Mouse (Mus musculus) embryonic stem cell, embryonic (primary cell): Measurements from ENCODE around the gene Ptgis.

Experiments used
- CTCF ChIA-PET, 4 experiments: fragments of 300-600 bp in 2 of 4; fragments of 350-600 bp in 2 of 4; sonication (Branson Sonifier 250); formaldehyde crosslinking; loops; one replicate each; lab custom pipeline; 2022; ENCODE audit warnings: inconsistent platforms in 2 of 4; lab: Charles Lee
- POLR2A ChIA-PET, 4 experiments: fragments of 300-600 bp in 2 of 4; fragments of 350-600 bp in 2 of 4; sonication (Branson Sonifier 250); formaldehyde crosslinking; loops; one replicate each; lab custom pipeline; 2022; ENCODE audit warnings: antibody characterized with exemption in 4 of 4, inconsistent platforms in 1 of 4; lab: Charles Lee

Gene Ptgis

DNA sequence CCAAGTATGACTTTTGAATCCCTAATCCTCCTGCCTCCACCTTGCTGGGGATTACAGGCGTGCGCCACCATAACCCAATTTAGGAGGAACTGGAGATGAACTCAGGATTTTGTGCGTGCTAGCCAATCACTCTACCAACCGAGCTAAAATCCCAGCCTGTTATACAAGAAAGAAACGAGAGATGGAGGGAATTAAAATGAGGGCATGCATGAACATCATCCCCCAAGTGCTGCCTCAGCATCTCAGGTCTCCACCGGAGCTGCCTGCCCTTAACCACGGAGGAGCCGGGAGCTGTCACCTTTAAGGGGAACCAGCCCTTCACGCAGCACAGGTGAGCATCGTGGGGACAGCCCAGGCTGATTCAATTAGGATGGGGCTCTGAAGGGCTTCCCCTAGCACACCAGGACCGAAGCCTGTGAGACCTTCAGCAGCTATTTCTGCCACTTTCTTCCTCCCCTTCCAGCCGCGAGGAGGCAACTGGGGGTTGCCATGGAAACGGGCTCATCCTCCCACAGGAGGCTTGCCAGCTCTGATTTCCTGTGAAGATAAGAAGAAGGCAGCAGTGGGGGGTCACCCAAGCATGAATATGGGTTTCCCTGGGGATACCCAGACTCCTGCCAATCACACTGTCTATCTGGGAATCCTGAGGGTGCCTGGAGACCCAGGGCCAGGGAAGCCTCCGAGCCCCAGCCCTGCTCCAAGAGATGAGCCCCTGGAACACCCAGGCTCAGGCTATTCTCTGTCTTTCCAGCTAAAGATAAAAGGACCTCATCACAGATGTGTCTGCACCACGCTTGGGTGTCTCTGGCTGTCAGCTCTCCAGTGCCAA lies 38.7 kb downstream of the Ptgis start:
- POLR2A ChIA-PET, result interaction anchor here in 1 of 4 experiments (0.6 to 2.1 kb wide), 6 partner anchors 11 to 339 kb away, joined by 4 to 6 read pairs (median 4); partner anchors contain the start of gene Kcnb1

DNA sequence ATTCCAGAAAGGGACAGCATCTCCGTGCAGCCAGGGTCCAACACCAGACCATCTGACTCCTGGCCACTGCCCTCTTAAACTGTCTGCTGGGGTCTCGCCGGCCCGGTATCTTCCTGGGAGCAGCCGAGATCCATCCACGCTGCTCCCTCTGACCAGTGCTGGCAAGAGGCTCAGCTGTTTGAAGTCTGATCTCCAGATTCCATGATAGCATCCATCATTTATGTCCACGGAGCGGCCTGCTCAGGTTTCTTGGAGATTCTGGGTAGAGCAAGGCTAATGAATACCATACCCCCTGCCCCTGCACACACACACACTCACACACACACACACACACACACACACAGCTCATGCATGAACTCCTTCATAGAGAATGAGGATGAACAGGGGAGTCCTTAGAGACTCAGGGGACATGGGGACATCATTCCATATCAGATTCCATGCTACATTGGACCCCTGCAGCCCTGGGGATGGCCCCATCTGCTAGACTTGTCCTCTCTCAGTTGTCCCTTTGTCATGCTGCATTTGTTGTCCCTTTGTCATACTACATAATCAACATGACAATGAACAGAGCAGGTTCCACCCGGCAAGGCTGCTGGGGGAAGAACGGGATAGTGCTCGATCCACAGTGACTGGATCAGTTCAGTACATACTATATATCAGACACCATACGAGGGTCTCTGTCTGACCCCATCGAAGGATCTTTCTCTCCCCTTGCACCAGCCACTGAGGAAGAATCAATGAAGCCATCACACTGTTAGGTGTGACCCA lies 41.6 kb downstream of the Ptgis start:
- CTCF ChIA-PET, result interaction anchor here in 2 of 4 experiments (0.6 to 1.2 kb wide), 3 partner anchors 86 to 455 kb away, joined by 3 read pairs; no protein-coding TSS in a partner anchor
- POLR2A ChIA-PET, result interaction anchor here in 2 of 4 experiments (0.7 to 0.8 kb wide), 2 partner anchors 126 to 127 kb away, joined by 3 read pairs; no protein-coding TSS in a partner anchor

More for the DNA sequence above, 38.7 kb downstream of the Ptgis start:
- CTCF ChIA-PET, result interaction anchor here (0.6 to 2.9 kb wide), 7 partner anchors 9 to 1028 kb away, joined by 3 to 9 read pairs (median 4); no protein-coding TSS in a partner anchor

DNA sequence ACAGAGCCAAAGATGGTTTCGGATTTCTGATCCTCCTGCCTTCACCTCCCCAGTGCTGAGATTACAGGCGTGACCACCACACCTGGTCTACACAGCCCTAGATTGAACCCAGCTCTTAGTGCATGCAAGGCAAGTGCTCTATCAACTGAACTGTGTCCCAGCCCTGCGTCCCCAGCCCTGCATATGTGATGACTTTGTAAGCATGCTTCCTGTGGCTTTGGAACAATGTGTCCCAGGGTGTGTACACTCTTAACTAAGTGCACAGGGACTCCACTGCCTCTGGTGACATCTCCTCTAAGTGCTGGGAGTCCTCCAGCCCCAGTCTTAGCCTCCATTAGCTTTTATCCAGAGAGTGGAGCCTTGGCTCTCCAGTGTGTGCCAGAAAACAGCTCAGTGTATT lies 47.0 kb downstream of the Ptgis start:
- POLR2A ChIA-PET, result interaction anchor here in 2 of 4 experiments (0.6 to 1.5 kb wide), 3 partner anchors 121 to 341 kb away, joined by 3 to 4 read pairs (median 3); no protein-coding TSS in a partner anchor
- CTCF ChIA-PET, result interaction anchor here in 2 of 4 experiments (0.5 to 1.0 kb wide), 2 partner anchors 10 to 235 kb away, joined by 3 to 9 read pairs; no protein-coding TSS in a partner anchor

DNA sequence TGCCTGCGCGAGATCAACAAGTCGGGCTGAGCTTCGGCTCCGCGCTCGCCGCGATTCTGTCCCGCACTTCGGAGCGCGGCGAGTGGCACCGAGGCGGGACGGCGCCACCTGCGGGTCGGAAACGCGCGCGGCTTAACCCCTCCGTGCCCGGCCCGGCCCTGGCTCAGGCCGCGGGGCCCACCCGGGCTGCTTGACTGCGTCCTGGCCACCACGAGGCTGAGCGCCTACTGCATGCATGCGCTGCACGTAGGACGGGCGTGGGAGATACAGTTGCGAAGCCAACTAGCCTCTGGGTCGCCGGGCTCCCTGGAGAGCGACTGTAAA lies 50.4 kb downstream of the Ptgis start, which contains the start of gene Kcnb1:
Gene Kcnb1, minus strand, starts transcription at position 80 of the 324 bp plus-strand sequence.
- ChIA-PET CTCF (interaction anchor here in 3 of 4 experiments (0.6 to 1.9 kb wide), 11 partner anchors 21 to 118 kb away, joined by 3 to 18 read pairs (median 3); no protein-coding TSS in a partner anchor), POLR2A (interaction anchor here in 3 of 4 experiments (1.1 to 1.9 kb wide), 8 partner anchors 12 to 127 kb away, joined by 3 to 10 read pairs (median 4); partner anchors contain the start of gene Znfx1 (in 2 of the 3))

DNA sequence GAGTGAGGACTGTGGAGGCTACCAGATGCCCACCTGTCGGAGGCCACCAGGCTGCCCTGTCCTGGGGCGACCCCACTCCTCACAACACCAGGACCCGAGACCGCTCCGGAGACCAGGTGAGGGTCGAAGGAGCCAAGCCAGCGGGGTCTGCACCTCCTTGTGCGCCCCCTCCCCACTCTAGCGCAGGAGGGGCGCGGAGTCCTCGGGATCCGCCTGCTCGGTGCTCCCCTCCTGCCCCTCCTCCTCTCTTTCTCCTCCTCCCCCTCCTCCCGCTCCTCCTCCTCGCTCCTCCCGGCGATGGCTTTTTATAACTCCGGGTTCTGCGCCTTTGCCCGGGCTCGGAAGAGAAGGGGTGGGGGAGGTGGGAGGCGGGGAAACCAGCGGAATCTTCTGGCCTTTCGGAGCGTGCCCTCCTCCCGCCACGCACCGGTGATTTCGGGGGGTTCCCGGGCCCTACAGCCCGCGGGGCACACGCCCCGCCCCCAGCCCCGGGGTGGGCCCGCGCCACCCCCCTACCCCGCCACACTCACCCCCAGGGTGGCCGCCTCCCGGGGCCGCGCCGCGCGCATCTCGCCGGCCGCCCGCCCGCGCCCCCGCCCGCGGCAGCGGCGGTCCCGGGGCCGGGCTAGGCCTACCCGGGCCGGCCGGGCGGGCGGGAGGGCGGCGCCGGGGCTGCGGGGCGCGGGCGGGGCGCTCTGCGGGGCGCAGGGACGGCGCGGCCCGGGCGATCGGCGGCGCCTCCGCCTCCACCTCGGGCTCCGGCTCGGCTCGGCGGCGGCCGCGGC lies 50.9 kb downstream of the Ptgis start:
- ChIA-PET POLR2A (interaction anchor here in 3 of 4 experiments (1.1 to 1.9 kb wide), 5 partner anchors 12 to 127 kb away, joined by 3 to 10 read pairs (median 4); partner anchors contain the start of gene Znfx1 (in 2 of the 3)), CTCF (interaction anchor here in 2 of 4 experiments (0.6 to 1.9 kb wide), 8 partner anchors 21 to 118 kb away, joined by 3 to 18 read pairs (median 4); no protein-coding TSS in a partner anchor)

DNA sequence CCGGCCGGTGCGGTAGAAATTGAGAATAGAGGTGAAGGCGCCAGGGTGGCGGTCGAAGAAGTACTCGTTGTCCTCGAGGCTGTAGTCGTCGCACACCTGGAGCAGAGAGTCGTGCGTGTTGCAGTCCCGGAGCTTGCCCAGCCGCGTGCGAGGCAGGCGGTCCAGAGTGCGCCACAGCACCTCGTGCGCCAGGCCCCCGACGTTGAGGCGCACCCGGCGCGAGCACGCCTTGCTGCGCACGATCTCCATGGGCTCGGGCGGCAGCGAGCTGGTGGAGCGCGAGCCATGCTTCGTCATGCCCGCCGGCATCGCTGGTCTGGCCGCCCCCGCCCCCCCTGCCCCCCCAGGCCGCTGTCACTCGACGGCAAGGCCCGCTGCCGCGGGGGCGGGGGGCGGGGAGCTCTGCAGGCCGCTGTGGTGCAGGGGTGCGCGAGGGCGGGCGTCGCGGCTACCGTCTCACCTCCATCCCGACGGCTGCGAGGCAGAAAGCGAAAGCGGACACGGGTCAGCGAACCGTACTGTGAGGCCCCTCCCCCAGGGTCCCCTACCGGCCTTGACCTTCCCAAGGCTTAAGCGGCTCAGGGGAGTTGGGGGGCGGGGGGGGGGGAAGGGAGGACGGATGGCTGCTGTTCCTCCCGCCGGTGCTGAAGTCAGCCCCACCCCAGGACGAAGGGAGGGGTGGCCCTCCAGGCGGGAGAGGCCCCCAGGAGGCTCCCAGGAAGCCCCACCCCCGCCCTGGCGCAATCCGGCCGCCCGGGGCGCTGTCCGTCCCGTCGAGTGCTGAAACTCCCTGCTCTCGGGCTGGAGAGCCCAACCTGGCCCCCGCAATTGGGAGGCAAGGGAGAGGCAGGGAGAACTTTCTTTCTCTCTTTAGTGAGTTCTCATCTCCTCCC lies 51.8 kb downstream of the Ptgis start:
- CTCF ChIA-PET, result interaction anchor here in 2 of 4 experiments (1.1 to 1.3 kb wide), 2 partner anchors 20 to 116 kb away, joined by 3 to 4 read pairs; no protein-coding TSS in a partner anchor
- POLR2A ChIA-PET, result interaction anchor here in 3 of 4 experiments (0.6 to 1.7 kb wide), 11 partner anchors 8 to 128 kb away, joined by 3 to 4 read pairs (median 3); partner anchors contain the start of gene Znfx1 (in 1 of the 3)

DNA sequence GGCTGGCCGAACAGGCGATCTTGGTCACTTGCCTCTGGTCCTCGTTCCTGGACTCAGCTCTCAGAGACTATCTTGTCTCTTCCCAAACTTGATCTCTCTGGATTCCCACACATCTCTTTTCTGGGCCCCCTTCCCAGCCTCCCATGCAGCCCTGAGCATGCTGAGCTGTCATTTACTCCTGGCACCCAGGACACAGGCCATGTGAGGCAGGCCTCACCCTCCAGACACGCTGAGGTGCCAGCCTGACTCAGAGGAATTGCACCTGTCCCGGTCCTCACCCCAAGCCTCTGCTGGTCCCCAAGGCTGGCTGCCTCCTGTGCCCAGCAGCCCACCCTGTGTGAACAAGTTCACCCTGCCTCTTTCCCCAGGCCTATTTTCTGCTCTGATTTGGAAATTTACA lies 53.3 kb downstream of the Ptgis start:
- CTCF ChIA-PET, result interaction anchor here in 1 of 4 experiments (1.2 kb wide), 1 partner anchor 92 kb away, joined by 3 read pairs; no protein-coding TSS in a partner anchor
- POLR2A ChIA-PET, result interaction anchor here in 2 of 4 experiments (0.6 to 1.7 kb wide), 5 partner anchors 10 to 144 kb away, joined by 3 to 4 read pairs (median 4); no protein-coding TSS in a partner anchor

DNA sequence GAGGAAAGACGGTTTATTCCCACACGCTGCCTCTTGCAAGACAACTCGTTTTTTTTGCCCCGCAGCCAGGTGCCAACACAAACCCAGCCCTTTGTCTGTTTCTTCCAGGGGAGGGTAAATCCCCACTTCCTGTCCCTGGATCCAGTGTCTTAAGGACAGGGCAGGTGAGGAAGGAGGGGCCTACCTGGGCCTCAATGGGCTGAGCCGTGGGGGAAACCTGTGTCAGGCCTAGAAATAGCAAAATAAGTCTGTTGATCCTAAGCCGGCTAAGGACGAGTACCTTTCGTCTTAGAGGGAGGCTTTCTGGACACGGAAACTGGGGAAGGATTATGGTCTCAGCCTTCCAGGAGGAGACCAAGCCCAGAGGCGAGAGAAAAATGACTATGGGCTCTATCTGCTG lies 53.9 kb downstream of the Ptgis start:
- ChIA-PET POLR2A (interaction anchor here in 2 of 4 experiments (0.8 to 1.0 kb wide), 3 partner anchors 10 to 115 kb away, joined by 3 read pairs; no protein-coding TSS in a partner anchor), CTCF (interaction anchor here in 1 of 4 experiments (1.2 kb wide), 1 partner anchor 92 kb away, joined by 3 read pairs; no protein-coding TSS in a partner anchor)

DNA sequence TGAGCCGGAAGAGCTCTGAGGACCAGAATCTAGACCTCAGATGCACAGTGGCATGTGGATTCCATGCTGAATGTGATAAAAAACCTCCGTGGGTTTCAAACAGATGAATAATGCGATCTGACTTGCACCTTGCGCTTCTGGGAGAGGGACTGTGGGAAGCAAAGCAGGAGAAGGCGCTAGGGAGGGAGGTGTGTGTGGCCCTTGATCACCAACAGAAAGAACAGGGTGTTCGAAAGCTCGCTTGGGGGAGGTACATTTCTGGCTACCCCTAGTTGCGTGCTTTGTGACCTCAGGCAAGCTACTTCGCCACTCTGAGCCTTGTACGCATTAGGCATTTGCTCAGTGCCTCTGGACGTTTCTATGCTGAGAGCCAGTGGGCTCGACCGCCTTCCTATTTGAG lies 54.4 kb downstream of the Ptgis start:
- POLR2A ChIA-PET, result interaction anchor here in 2 of 4 experiments (0.8 to 1.0 kb wide), 2 partner anchors 10 to 114 kb away, joined by 3 read pairs; no protein-coding TSS in a partner anchor
- CTCF ChIA-PET, result interaction anchor here in 1 of 4 experiments (1.2 kb wide), 1 partner anchor 93 kb away, joined by 3 read pairs; no protein-coding TSS in a partner anchor

DNA sequence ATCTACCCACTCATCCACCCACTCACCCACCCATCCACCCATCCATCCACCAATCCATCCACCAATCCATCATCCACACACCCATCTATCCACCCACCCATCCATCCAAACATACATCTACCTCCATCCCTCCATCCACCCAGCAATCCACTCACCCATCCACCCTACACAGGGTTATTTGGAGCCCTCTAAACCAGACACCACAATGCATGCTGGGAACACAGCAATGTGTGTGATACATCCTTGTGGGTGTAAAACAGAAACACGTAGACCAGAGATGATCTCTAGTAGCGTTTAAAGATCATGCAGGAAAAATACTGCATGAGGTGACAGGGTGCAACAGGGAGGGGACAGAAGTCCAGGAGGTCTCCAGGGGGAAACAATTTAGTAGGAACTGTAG lies 55.0 kb downstream of the Ptgis start:
- ChIA-PET CTCF (no interaction called here), POLR2A (no interaction called here)

DNA sequence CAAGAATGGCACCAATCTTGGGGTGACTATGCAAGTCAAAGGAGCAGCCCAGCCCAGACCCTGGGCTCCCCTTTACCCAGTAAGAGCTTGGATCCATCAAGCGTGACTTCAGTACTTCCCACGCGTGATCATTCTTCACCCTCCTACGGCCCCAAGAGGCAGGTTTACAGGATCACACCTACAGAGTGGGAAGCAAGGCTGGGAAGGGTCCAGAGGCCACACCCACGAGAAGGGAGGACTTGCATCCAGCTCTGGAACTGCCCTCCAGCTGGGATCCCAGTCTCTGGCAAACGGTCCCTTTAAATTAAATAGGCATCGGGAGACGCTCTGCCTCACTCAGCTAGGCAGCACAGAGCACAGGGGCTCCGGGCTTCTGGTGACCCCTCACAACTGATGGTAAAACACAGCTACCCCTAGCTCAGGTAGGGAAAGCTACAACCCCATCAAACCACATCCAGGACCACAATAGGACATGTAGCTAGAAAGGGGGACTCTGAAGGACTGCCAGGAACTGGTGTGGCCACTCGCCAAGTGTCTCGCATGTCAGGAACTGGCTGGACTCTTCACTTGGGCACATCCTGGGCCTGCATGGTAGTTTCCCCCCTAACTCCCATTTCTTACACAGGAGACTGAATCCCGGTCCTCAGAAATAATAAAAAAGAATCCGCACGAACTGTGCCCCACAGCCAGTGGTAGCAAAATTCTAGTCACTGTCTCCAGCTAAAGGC lies 58.6 kb downstream of the Ptgis start:
- ChIA-PET POLR2A (interaction anchor here in 1 of 4 experiments (1.0 to 1.3 kb wide), 2 partner anchors 9 to 119 kb away, joined by 3 to 5 read pairs; partner anchors contain the start of gene Znfx1), CTCF (interaction anchor here in 1 of 4 experiments (0.7 kb wide), 1 partner anchor 127 kb away, joined by 4 read pairs; no protein-coding TSS in a partner anchor)

DNA sequence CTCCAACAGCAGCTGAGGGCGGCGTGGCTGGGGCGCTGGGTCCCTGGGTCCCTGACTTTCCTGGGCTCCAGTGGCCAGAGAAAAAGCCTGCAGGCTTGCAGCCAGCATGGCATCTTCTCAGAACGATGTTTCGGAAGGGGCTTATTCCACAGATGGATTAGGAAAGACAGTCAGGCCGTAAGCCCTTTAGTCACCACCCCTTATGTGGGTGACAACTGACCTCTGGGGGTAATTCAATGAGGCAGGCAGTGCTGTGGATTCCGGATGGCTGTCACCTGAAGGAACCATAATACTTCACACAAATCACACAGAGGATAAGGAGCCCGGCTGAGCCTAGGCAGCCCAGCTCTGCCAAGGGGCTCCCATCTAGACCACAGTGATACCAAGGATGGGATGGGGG lies 59.3 kb downstream of the Ptgis start:
- CTCF ChIA-PET, result interaction anchor here in 1 of 4 experiments (0.8 kb wide), 1 partner anchor 69 kb away, joined by 3 read pairs; no protein-coding TSS in a partner anchor
- POLR2A ChIA-PET, result interaction anchor here in 2 of 4 experiments (0.8 to 1.4 kb wide), 2 partner anchors 41 to 104 kb away, joined by 3 to 5 read pairs; no protein-coding TSS in a partner anchor

DNA sequence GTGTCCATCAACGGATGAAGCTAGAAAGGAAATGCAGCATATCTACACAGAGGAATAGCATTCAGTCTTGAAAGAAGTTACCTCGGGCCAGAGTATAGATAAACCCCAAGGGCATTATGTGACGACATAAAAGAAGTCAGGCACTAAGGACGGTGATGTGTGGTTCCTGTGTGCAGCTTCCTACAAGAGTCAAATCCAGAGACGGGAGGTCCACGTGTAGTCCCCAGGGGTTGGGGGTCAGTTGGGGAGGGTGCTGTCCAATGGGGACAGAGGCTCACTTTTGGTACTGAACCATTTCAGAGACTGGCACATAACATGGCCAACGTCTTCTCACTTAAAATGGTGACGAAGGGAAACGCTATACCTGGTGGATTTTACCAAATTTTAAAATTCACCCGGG lies 61.1 kb downstream of the Ptgis start:
- CTCF ChIA-PET, result interaction anchor here in 2 of 4 experiments (0.7 to 1.6 kb wide), 2 partner anchors 108 kb away, joined by 3 to 5 read pairs; no protein-coding TSS in a partner anchor
- POLR2A ChIA-PET, result interaction anchor here in 2 of 4 experiments (0.6 to 1.4 kb wide), 2 partner anchors 24 to 42 kb away, joined by 3 to 5 read pairs; no protein-coding TSS in a partner anchor

DNA sequence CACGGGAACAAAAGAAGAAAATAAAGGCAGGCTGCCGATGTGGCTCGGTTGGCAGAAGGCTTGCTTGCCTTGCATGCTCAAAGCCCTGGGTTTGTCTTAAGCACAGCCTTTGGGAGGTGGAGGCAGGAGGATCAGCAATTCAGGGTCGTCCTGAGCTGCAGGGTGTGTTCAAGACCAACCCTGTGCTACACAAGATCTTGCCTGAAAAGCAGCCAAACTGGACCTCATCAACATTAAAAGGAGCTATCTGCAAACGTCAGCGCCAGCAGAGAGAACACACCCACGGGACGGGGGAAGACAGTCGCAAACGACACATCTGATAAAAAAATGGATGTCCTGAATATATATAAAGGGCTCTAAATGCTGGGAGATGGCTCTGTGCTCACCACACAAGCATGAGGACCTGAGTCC lies 63.2 kb downstream of the Ptgis start:
- CTCF ChIA-PET, result interaction anchor here in 2 of 4 experiments (1.0 to 1.9 kb wide), 3 partner anchors 36 to 464 kb away, joined by 3 to 5 read pairs (median 4); no protein-coding TSS in a partner anchor
- POLR2A ChIA-PET, result interaction anchor here in 2 of 4 experiments (0.6 to 2.0 kb wide), 13 partner anchors 9 to 420 kb away, joined by 3 to 7 read pairs (median 3); partner anchors contain the start of gene Znfx1 (in 1 of the 2)
